In genomic region chr12:73415856-73416366, GRCm38 (mm10) we compare ENCODE assay signal across 13 mouse cellular contexts.
DNase-seq lines count a peak whose midpoint lies in the region; ATAC-seq and TF ChIP-seq lines count a peak whose summit lies in the region.
"Had no signal": no experiment of that assay in that cellular context is flagged by ENCODE, and none has a peak within 500 bp of the region (broad histone marks: within the 10 kb centered on the region; RNA-seq: fewer than 3 reads in every experiment).

No protein-coding gene starts in this region.

- 0 out of 2 replicates have a peak, but pooled peaks have one; percentile 29 for ATAC-seq in embryonic facial prominence, embryonic 11.5 days (replicated peaks; ENCODE audit: insufficient number of reproducible peaks, low FRiP score, low TSS enrichment, low read depth)
- peak; percentile 25; the same call in 1 of the 2 replicates for ATAC-seq in hindbrain, embryonic 14.5 days (ENCODE audit: low FRiP score)
- peak; percentile 71; the same call in 1 of the 2 replicates for ATAC-seq in midbrain, embryonic 13.5 days
- ATAC-seq: activated CD4-positive, CD25-positive, alpha-beta regulatory T cell, adult 4 months had no signal

- H3K36me3 ChIP-seq in C2C12 (ENCODE audit: control insufficient read depth, insufficient read depth) = no peaks in the 10 kb centered on the region
- no peaks in the 10 kb centered on the region for H3K36me3 ChIP-seq in embryonic facial prominence, embryonic 11.5 days (replicated peaks; ENCODE audit: control insufficient read depth, insufficient read depth, low read depth, low read length)
- H3K36me3 ChIP-seq in hindbrain, embryonic 14.5 days (replicated peaks; ENCODE audit: control insufficient read depth, insufficient read depth) = no peaks in the 10 kb centered on the region
- no peaks in the 10 kb centered on the region for H3K36me3 ChIP-seq in midbrain, embryonic 13.5 days
- H3K36me3 ChIP-seq: liver, embryonic 15.5 days had no signal

- H3K79me2 ChIP-seq in C2C12 (ENCODE audit: control insufficient read depth, insufficient read depth) = no peaks in the 10 kb centered on the region

- H3K79me3 ChIP-seq in C2C12 (ENCODE audit: low read depth) = no peaks in the 10 kb centered on the region

- H3K9me3 ChIP-seq in embryonic facial prominence, embryonic 11.5 days (replicated peaks; ENCODE audit: control insufficient read depth, low read length) = no peaks in the 10 kb centered on the region
- H3K9me3 ChIP-seq in hindbrain, embryonic 14.5 days (ENCODE audit: control insufficient read depth, low read length) = no peaks in the 10 kb centered on the region
- no peaks in the 10 kb centered on the region for H3K9me3 ChIP-seq in midbrain, embryonic 13.5 days
- H3K9me3 ChIP-seq: liver, embryonic 15.5 days had no signal

- H3K4me2 ChIP-seq in embryonic facial prominence, embryonic 11.5 days (ENCODE audit: low read depth, low read length) = no peak overlapping the region
- no peak overlapping the region for H3K4me2 ChIP-seq in hindbrain, embryonic 14.5 days (replicated peaks)
- no peak overlapping the region for H3K4me2 ChIP-seq in midbrain, embryonic 13.5 days (replicated peaks)
- H3K4me2 ChIP-seq: liver, embryonic 15.5 days had no signal

- no peak overlapping the region for H3K4me3 ChIP-seq in C2C12 (ENCODE audit: insufficient read depth, poor library complexity, severe bottlenecking)
- no peak overlapping the region for H3K4me3 ChIP-seq in embryonic facial prominence, embryonic 11.5 days (ENCODE audit: low read depth, low read length)
- no peak overlapping the region for H3K4me3 ChIP-seq in hindbrain, embryonic 14.5 days (replicated peaks; ENCODE audit: low read length)
- no peak overlapping the region for H3K4me3 ChIP-seq in midbrain, embryonic 13.5 days (replicated peaks)
- H3K4me3 ChIP-seq: liver, embryonic 15.5 days had no signal

- H3ac ChIP-seq in C2C12 (ENCODE audit: control insufficient read depth, insufficient read length, low read depth) = no peak overlapping the region

- peak; percentile 22 for DNase-seq in embryonic facial prominence, embryonic 11.5 days (ENCODE audit: low spot score)
- DNase-seq in hindbrain, embryonic 14.5 days (ENCODE audit: low spot score) = no peak
- no peak for DNase-seq in ovary, adult 18-20 months (ENCODE audit: low spot score)
- DNase-seq in left cerebral cortex, postnatal 25 days (ENCODE audit: low spot score in 2 of 2) = no peak
- no peak for DNase-seq in adrenal gland, adult 2 months
- DNase-seq: cerebellum, adult 11 months; heart, postnatal 36 days; lung, postnatal 4 days; thymus, postnatal 36 days had no signal

- H3K27ac ChIP-seq in embryonic facial prominence, embryonic 11.5 days (replicated peaks; ENCODE audit: low read depth, low read length) = no peak overlapping the region
- no peak overlapping the region for H3K27ac ChIP-seq in hindbrain, embryonic 14.5 days
- H3K27ac ChIP-seq in midbrain, embryonic 13.5 days = peak overlapping the region; percentile 14; the same call in 1 of the 2 replicates
- H3K27ac ChIP-seq: liver, embryonic 15.5 days had no signal

- no peak overlapping the region for H3K9ac ChIP-seq in embryonic facial prominence, embryonic 11.5 days (replicated peaks; ENCODE audit: low read length)
- no peak overlapping the region for H3K9ac ChIP-seq in hindbrain, embryonic 14.5 days
- no peak overlapping the region for H3K9ac ChIP-seq in midbrain, embryonic 13.5 days (replicated peaks)
- H3K9ac ChIP-seq: liver, embryonic 15.5 days had no signal

- H3K4me1 ChIP-seq in embryonic facial prominence, embryonic 11.5 days (ENCODE audit: control insufficient read depth, insufficient read depth, low read length) = peaks cover 7% of the 10 kb centered on the region
- H3K4me1 ChIP-seq in hindbrain, embryonic 14.5 days (replicated peaks; ENCODE audit: control insufficient read depth, insufficient read depth, low read length) = peaks cover 14% of the 10 kb centered on the region; the same call in 1 of the 2 replicates
- H3K4me1 ChIP-seq in midbrain, embryonic 13.5 days (replicated peaks) = peaks cover 11% of the 10 kb centered on the region; the same call in 1 of the 2 replicates
- H3K4me1 ChIP-seq: liver, embryonic 15.5 days had no signal

- intact Hi-C loops in left cerebral cortex, postnatal 25 days (cut with DNase I) = no loop called here

- no peaks in the 10 kb centered on the region for H3K27me3 ChIP-seq in C2C12 (ENCODE audit: control insufficient read depth, insufficient read depth, insufficient read length)
- H3K27me3 ChIP-seq in embryonic facial prominence, embryonic 11.5 days (ENCODE audit: control insufficient read depth, insufficient read depth, low read length) = no peaks in the 10 kb centered on the region
- no peaks in the 10 kb centered on the region for H3K27me3 ChIP-seq in hindbrain, embryonic 14.5 days (ENCODE audit: control insufficient read depth, insufficient read depth, low read length)
- no peaks in the 10 kb centered on the region for H3K27me3 ChIP-seq in midbrain, embryonic 13.5 days
- H3K27me3 ChIP-seq: liver, embryonic 15.5 days had no signal

- TF ChIP-seq CTCF in C2C12 (IDR thresholded peaks at IDR 0.05; ENCODE audit: control insufficient read depth, insufficient read depth, insufficient read length) = no peak

- whole genome bisulfite sequencing in embryonic facial prominence, embryonic 11.5 days = 50% methylated on average over 7 of the region's 7 CpGs
- WGBS in hindbrain, embryonic 14.5 days = 67% methylated on average over 7 of the region's 7 CpGs
- WGBS in midbrain, embryonic 13.5 days = 63% methylated on average over 7 of the region's 7 CpGs

TF ChIP-seq in C2C12, 6 proteins besides CTCF, POLR2A, EP300 and RAD21:
- TF ChIP-seq FOSL1 (IDR thresholded peaks at IDR 0.05; ENCODE audit: insufficient read depth, low read length, poor library complexity, severe bottlenecking) (no peak), USF1 (IDR thresholded peaks at IDR 0.05; ENCODE audit: low read depth) (peak; percentile 9)
TF ChIP-seq in C2C12: peak in this region for 1.
